Mouse (Mus musculus) megakaryocyte, embryonic 14.5 days (primary cell): ENCODE data around the gene Cnih4.

Experiments used
- FLI1 ChIP-seq: IDR thresholded peaks from 2 replicates; pipeline ENCODE4 v1.6.1; 2012; ENCODE audit warnings: low read length, inconsistent platforms, mixed read lengths
- GATA1 ChIP-seq: IDR thresholded peaks from 3 replicates; pipeline ENCODE4 v1.6.1; 2012; ENCODE audit warnings: mixed read lengths, low read length, inconsistent platforms, borderline replicate concordance

DNA sequence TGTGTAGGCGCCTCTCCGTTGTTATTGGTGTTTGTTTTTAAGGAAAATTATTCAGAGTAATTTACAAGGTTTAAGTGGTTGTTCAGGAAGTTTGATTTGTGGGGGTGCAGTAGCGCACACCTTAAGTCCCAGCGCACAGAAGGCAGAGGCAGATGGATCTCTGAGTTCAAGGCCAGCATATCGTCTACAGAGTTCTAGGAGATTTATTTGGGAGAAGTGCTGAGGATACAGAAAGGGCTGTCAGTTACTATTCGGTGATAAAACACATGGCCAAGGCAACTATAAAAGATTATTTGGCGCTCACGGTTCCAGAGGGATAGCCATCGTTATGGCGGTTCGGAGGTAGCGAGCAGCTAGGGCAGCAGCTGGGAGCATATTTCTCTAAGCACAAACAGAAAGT, 473 bp downstream of the Cnih4 start:
- no peak for TF ChIP-seq GATA1
- no peak for TF ChIP-seq FLI1
